Mouse (Mus musculus) liver, postnatal 0 days (tissue): Measurements from ENCODE around the gene Sdc4.

Experiments
- CTCF ChIP-seq: sonication (generic); IDR thresholded peaks from 2 replicates; pipeline ENCODE4 v1.5.1; 2016; ENCODE audit warnings: antibody characterized with exemption, low read depth
- EP300 ChIP-seq: IDR thresholded peaks from 2 replicates; pipeline ENCODE4 v1.6.1; 2016; ENCODE audit warnings: antibody characterized with exemption, low read depth, mild to moderate bottlenecking

GRCm38 (mm10) chr2:164432541-164433191, 11.0 kb downstream of the Sdc4 start:
- TF ChIP-seq CTCF = no peak
- no peak for TF ChIP-seq EP300
